Mouse (Mus musculus) cerebellum, postnatal 4 days (tissue): Measurements from ENCODE around the gene Ubtd1.

Experiments used
- DNase-seq, 2 experiments: peaks; one replicate each; pipeline ENCODE4 v3.0.0; 2022; ENCODE audit warnings: low spot score in 2 of 2, mixed read lengths in 1 of 2

Gene Ubtd1

DNA sequence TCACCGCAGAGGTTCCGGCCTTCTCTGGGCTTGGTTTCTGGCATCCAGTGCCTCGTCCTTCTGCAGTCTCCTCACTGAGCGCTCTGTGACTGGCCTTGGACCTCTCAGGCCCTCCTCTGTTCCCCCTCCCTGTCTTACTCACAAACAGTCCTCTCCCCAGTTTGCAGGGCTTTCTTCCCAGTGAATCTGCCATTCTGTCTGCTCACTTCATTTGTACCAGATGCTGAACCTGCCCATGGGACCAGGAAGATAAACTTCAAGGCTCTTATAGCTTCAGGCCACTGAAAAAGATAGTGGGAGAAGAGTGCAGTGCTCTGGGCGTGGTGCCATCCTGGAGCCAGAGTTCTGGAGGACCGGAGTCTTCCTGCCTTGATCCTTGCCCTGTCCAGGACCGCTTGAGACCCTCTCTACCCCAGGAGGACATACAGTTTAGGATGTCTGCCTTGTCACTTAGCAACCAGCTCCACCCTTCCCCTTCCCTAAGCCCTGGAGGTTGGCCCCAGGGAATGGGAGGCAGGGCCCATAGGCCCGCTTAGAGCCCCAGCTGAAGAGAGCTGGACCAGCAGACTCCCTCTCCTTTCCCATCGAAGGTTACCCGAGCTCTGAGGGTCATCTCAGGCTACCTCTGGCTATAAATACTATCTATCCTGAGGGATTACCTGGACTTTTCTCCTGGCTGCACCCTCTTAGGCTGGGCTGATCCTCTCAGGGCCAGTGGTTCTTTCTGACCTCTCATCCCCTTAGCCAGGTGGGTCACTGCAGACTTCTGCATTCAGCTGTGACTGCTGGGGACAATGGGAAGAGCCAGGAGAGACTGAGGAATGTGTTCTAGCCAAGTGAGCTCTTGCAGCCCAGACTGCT is 40.3 kb downstream of the Ubtd1 start:
- no peak for DNase-seq

DNA sequence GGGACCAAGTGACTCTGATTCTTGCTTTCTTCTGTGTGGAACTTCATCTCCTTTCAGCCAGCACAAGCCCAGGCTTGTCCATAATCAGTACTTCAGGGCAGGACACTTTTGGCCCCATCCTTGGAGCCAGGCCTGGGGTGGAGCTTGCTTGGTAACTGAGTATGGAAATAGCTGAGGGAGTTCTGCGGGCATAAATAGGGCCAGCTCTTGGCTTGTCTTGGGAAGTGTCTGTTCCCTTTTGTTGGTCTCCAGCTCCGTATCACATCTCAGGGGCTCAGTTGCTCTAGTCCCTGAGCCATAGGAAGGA is 40.9 kb downstream of the Ubtd1 start:
- DNase-seq = no peak

DNA sequence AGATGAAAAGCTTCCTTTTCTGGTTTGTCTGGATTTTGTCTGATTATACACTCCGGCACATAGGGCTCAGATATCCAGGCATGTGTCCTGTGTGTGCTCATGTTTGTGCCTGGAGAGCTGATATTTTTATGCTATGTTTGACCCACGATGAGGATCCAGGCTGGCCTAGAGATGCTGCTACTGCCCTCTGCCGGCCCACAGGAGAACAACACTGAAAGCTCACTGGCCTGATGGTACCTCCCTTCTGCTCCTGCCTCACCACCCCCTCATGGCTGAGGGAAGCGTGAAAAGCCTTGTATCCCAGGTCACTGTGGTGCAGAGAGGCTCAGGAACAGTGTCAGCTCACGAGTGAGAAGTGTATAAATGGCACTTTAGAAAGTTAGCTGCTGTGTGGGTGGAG is 44.6 kb downstream of the Ubtd1 start:
- DNase-seq = peak; percentile 75 to 86

DNA sequence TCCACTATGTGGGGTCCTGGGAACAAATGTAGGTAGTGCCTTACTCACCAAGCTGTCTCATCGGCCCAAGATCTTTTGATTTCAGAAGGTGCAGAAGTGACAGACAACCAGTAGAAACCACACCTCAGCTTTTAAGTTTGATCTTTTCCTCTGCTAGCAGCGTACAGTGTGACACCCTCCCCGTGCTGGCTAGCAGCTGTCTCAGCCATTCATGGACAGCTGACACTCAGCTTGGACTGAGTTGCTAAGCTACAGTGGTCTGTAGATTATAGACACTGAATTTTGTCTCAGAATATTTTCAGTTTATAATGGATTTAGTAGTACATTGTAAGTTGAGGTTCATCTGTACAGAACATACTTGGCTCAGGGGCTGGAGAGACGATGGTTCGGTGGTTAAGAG is 49.5 kb downstream of the Ubtd1 start:
- no peak for DNase-seq

DNA sequence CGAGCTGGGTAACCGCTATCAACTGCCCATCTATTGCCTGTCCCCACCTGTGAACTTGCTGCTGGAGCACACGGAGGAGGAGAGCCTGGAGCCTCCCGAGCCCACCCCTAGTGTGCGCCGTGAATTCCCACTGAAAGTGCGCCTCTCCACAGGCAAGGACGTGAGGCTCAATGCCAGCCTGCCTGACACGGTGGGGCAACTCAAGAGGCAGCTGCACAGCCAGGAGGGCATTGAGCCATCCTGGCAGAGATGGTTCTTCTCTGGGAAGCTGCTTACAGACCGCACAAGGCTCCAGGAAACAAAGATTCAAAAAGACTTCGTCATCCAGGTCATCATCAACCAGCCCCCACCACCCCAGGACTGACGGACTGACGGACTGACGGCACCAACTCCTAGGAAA is 52.0 kb downstream of the Ubtd1 start:
- no peak for DNase-seq

DNA sequence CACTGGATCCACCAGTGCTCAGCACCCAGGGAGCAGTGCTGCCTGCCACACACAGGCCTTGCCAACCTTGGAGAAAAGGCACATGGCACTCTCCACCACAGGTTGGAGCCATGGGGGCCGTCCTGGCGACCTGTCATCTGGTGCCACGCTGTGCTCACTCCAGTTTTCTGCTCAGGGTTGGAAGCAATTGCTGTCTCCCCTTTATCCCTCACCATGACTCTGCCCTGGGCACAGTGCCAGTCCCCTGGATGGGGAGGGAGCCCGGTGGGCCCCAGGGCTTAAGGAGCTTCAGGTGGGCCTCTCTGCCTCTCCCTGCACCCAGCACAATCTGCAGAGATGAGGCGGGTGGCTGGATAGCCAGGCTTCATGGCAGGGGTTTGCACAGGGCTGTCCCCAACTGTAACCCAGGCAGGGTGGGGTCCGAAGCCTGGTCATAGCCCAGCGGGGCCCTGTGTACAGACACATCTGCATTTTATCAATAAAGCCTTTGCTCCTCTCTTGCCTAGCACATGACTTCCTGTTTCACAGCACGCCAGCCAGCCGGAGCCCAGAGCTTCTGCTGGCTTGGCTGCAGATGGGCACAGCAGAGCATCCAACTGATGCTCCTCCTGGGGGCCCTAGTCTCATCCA is 52.7 kb downstream of the Ubtd1 start:
- DNase-seq = no peak

DNA sequence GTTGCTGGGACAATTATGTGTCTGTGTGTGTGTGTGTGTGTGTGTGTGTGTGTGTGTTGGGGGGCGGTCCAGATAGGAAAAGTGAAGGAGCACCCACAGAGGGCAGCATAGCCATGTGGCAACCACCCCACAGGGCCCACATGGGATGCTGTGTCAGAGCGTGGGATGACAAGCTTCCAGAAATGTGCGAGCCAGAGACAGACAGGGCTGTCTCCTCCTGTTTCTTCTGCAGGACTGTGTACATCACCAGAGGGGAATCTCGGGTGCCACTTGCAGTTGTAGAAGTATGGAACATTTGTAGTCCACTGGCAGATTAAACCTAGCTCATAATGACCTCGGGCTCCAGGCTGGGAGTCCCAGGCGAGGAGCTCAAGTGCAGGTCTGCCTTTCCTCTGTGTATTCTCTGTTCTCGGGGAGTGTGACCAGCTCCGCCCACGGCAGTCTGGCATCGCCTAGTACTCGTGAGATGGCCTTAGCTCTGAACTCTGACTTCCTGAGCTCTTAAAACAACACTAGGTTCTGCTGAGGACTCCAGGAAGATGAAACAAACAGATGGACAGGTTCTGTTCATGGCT is 53.4 kb downstream of the Ubtd1 start:
- no peak for DNase-seq

DNA sequence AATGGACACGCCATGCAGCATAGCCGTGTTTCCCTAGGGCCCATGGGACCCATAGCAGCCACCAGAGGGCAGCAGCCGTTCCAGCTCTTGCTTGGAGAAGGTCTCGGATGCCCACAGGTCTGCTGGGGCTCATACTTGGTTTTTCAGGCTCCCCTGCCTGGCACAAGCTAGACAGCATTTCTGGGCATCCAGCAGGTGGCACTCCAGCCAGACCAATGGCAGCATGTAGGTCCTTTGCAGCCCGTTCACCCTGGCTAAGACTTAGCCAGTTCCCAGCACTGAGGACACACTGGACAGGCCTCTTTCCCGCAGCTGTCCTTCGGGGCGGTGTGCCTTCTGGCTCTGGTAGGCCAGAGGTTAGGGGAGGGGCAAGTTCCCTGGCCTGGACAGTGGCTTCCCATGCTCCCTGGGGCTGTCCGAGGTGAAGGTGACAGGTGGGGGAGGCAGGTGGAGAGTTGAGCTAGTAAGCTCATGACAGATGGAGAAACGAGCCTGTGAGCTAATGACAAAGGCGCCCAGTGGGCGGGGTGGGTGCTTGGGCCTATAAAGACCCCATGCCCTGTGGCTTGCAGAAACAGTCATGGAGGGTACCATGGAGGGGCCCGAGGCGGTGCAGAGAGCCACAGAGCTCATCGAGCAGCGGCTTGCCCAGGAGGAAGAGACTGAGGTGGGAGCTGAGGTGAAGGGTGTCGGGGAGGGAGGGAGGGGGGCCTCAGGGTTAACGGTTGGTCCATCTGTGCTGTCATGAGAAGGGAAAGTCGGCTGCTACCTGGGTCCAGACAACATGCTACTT is 54.1 kb downstream of the Ubtd1 start, which contains the start of gene Ankrd2:
Gene Ankrd2, plus strand, starts transcription at position 545 of the 793 bp plus-strand sequence.
- peak; percentile 73 to 84 for DNase-seq

DNA sequence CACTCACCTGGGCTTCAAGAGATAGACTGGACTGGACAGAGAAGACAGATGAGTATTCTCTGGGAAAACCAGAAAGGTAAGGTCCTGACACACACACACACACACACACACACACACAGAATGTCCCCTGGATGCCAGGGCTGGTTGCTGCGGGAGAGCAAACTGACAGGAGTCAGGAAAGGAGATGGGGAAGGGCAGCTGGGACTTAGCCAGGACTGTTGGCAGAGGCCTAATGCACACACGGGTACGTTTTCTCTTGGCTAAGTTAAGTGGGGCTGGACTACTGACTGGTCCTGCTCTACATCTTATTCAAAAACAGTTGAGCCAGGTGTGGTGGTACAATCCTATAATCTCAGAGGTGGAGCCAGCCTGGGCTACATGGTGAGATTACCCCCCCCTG is 54.8 kb downstream of the Ubtd1 start:
- DNase-seq = no peak

DNA sequence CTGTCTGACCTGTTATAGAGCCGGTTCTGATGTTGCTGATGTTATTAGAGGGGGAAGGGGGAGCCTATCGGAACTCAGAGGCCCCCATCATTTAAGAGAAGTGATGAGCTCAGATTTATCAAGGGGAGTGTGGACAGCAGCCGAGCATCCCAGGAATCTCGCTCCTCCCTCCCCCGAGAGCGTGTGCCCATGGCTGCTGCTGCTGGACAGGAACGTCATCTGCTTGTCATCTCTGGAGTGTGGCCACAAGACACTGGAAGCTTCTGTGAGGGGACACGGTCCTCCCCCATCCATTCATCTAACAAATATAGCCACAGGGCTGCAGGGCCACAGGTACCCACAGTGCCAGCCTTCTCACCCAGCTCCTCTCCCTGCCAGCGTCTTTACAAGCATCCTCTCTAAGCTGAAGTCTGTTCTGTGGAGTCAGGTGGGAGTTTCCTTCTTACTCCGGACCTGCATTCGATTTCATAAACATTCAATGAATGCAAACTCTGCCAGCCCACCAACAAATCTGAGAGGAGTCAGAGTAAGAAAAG is 55.7 kb downstream of the Ubtd1 start:
- DNase-seq = no peak

DNA sequence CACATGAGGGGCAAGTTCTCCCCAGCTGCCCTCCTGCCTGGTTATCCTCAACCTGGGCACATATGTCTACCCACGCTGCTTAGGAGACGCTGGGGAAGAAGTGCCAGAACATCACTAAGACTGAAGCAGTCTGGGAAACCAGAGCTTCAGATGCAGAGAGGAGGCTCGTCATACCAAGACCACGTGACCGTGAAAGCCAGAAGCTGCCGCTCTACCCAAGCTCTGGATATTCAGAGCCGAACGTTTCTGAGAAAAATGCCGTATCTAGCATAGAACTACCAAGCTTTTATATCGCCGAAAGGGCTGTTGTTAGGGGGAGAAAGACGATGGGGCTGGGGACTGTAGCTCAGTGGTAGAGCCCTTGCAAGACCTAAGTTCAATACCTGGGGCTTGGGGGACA is 56.7 kb downstream of the Ubtd1 start:
- DNase-seq = no peak

DNA sequence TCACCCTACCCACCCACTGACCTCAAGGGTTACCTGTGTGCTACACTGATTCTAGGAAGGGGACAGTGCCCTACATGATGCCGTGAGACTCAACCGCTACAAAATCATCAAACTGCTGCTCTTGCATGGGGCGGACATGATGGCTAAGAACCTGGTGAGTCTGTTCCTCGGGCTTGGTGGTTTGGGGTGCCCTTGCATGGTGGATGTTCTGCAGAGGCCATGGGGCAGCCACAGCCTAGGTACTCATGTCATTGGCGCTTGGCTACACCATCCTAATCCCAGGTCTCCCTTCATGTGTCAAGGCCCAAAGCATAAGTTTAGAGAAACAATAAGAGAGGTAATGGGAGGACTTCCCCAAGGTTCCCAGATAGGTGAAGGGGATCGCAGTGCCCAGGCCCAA is 62.4 kb downstream of the Ubtd1 start:
- no peak for DNase-seq

DNA sequence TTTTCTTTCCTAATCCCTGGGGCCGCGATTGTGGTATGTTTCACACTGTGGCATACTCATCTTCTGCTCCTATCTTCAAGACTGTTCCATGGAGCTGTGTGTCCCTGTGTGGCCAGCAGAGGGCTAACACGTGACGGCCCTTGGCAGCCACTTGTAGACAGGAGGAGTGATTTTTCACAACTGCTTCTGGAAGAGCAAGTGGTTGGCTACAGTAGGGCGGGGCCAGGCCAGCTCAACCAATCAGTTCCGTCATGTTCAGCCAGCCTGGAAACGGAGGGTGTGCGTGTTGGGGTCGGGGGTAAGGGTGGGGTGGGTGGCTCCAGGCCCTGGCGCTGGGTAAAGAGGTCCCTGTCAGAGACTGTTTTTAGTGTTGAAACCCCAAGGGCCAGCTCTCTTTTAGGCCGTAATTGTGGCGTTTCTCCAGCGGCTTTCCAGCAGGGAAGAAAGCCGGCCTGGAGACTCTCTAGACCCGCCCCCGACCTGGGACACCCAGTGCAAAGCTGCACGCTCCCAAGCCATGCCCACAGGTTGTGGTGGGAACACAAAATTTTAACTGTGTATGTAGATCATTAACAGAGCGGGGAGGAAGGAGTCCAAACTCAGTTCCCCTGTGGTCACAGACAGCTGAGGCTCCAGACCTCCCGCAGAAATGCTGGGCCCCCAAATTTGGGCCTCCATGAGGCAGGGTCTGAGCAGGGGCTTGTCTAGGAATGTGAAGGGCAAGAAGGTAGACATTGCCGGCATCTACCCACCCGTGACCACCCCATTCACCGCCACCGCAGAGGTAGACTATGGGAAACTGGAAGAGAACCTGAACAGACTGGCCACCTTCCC is 63.9 kb downstream of the Ubtd1 start, which contains the start of gene Hoga1:
Gene Hoga1, plus strand, starts transcription at position 342 of the 834 bp plus-strand sequence.
- DNase-seq = peak in 1 of 2 experiments; percentile 73

DNA sequence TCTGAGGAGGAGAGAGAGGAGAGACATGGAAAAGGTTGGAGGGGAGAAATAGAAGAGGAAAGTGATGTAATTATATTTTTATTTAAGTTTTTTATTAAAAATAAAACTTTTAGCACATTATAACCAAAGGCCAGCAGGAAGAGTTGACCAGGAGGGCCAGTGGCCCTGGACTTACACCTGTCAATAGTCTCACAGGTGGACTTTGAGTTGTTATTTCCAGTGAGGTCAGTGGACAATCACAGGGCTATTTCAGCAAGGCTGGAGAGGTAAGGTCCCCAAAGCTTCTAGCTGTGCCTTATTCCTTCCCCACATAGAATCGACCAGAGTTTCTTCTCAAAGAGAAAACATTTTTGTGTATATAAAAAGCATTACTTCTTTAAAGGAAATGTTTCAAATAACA is 68.7 kb downstream of the Ubtd1 start:
- no peak for DNase-seq

DNA sequence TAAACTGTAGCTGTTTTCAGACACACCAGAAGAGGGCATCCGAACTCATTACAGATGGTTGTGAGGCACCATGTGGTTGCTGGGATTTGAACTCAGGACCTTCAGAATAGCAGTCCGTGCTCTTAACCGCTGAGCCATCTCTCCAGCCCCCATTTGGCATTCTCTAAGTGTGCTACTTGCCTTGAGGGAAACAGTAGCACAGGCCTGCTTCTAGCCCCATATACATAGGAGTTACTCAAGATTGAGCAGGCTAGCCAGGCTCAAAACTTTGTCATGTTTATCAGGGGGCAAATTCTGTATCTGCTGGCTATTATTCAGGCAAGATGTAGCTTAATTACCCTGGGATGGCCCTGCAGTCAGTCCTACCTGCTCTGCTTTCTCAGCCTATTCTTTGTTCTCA is 69.8 kb downstream of the Ubtd1 start:
- DNase-seq = no peak

DNA sequence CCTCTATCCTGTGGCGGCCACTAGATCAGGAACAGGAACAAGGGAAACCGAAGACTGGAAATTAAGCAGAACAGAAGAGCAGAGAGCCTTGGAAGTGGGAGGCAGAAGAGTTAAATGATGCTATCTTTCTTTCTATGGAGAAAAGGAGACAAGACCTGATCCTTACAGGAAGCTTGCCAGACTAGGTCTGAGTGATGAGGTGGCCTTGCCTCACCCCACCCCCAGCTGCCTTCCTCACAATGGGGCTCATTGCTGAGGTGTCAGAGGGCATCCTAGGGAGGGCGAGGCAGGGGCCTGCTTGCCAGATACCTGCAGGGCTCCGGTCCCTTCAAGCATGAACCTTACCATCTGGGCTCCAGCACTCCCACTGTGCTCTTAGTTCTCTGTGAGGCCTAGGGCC is 70.4 kb downstream of the Ubtd1 start, which contains the start of gene 4933411K16Rik:
Gene 4933411K16Rik, plus strand, starts transcription at position 301 of the 400 bp plus-strand sequence.
- DNase-seq = no peak

DNA sequence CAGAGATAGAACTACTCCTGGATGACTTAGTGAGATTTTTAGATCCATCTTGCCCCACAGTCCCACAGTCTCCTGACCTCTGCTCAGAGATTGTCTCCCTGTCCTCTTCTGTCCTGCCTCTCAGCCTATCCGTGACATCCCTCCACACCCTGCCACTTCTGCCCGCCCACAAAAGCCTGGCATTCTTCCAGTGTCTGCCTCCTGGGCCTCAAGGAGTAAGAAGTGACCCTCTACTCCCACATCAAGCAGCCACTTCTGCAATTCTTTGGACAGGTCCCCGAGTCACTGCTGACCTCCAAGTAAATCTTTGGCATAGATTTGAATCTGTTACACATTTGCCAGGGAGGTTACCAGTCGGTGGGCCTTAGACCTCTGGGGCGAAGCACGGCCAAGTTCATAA is 72.7 kb downstream of the Ubtd1 start:
- DNase-seq = no peak

DNA sequence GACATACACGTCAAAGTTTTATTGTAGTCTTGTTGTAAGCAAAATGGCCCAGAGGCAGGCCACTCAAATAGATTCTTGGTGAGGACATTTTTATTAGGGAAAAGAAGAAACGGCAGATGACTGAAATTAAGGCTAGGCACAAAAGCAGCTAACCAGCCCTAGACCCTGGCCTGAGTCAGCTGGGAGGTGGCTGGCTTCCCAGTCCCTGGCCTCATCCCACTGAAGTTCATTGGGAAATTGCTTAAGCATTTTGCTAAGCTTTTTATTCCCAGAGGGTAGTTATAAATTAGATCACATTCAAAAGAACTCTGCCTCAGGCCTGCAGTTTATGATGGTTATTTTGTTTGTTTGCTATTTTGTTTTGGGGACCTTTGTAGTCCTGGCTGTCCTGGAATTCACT is 74.3 kb downstream of the Ubtd1 start:
- DNase-seq = no peak

DNA sequence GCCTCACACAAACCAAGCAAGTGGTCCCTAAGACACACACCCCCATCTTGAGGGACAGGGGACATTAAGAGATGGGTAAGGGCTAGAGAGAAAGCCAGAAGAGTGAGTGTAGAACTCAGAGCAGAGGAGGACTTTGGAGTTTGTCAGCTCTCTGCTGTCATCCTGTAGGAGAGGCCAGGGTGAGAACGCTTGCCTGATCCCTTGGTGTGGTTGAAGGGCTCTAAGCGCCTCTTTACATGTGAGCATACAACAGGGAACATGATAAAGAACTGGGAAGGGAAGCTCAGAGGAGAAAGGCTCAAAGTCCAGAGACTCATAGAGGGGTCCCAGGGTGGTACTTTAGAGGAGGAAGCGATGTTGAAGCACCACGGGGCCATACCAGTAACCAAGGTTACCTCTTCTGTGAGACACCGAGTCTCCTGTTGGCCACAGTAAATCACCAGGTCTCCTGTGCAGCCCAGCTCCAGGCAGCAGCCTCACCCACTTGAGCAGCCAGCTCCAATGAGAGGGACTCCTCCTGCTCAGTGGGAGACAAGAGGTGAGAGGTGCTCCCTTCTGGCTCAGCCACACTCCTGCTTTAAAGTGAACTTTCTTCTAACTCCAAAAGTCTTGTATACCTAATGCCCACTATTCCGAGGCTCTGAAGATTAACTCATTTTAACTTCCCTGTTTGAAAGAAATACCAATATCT is 75.3 kb downstream of the Ubtd1 start:
- no peak for DNase-seq

DNA sequence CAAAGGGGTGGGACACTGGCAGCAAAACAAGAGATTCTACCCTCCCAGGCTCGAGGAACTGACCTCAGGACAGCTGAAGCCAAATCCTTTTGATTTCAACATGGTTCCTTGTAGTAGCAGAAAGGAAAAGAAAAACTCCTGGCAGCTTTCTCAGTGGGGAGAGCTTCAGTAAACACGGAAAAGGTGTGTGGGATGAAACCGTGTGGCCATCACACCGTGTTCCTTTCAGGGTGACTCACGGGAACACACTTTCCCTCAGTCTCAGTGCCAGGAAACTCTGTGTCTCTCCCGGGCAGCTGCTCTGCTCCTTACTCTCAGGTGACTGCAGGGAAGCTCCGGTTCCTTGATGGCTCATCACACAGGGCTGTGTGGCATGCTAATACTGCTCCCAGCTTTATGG is 76.9 kb downstream of the Ubtd1 start:
- DNase-seq = no peak
